Mouse (Mus musculus) heart, embryonic 14.5 days (tissue): ENCODE measurements around the gene Zdhhc12. TPM values are rescaled to one million over a fixed set of nuclear protein-coding genes. Genes with fewer than 3 reads are reported as not detected.

Source experiments
- ATAC-seq: fragments of 200-750 bp; cut with Nextera tagmentation; 2 replicates; pipeline ENCODE4 v1.8.0; 2017; ENCODE audit warnings: low read depth, moderate TSS enrichment; ENCODE audit not compliant: insufficient number of reproducible peaks, insufficient read depth, low FRiP score
- H3K27ac ChIP-seq, 2 experiments: fragments of 200-500 bp in 1 of 2; fragments of 300-500 bp in 1 of 2; sonication (generic) in 1 of 2; replicated peaks in 1 of 2; 2 replicates each; pipeline ENCODE4 v1.5.1; 2012 to 2014; ENCODE audit warnings: low read depth in 2 of 2, low read length in 2 of 2, control low read depth in 1 of 2, mild to moderate bottlenecking in 1 of 2, mixed read lengths in 1 of 2; ENCODE audit not compliant: control insufficient read depth in 1 of 2, insufficient read depth in 1 of 2
- H3K27me3 ChIP-seq: fragments of 300-500 bp; sonication (generic); 2 replicates; pipeline ENCODE4 v1.6.1; 2014; ENCODE audit warnings: mild to moderate bottlenecking, low read length, control low read depth; ENCODE audit not compliant: control insufficient read depth, insufficient read depth
- H3K36me3 ChIP-seq: fragments of 300-500 bp; sonication (generic); 2 replicates; pipeline ENCODE4 v1.6.1; 2014; ENCODE audit warnings: mild to moderate bottlenecking, control low read depth, low read length, mixed read lengths; ENCODE audit not compliant: control insufficient read depth, insufficient read depth
- H3K4me1 ChIP-seq, 2 experiments: fragments of 200-500 bp in 1 of 2; fragments of 300-500 bp in 1 of 2; sonication (generic) in 1 of 2; 2 replicates each; pipeline ENCODE4 v1.6.1; 2012 to 2014; ENCODE audit warnings: low read length in 2 of 2, control low read depth in 1 of 2, mixed read lengths in 1 of 2; ENCODE audit not compliant: control insufficient read depth in 2 of 2, insufficient read depth in 2 of 2
- H3K4me2 ChIP-seq: fragments of 300-500 bp; sonication (generic); 2 replicates; pipeline ENCODE4 v1.6.1; 2014; ENCODE audit warnings: mild to moderate bottlenecking, low read length
- H3K4me3 ChIP-seq, 2 experiments: fragments of 200-500 bp in 1 of 2; fragments of 300-500 bp in 1 of 2; sonication (generic) in 1 of 2; 2 replicates each; pipeline ENCODE4 v1.5.1; 2012 to 2014; ENCODE audit warnings: low read length in 2 of 2, mild to moderate bottlenecking in 2 of 2, control low read depth in 1 of 2, low read depth in 1 of 2, moderate library complexity in 1 of 2; ENCODE audit not compliant: control insufficient read depth in 1 of 2, insufficient read depth in 1 of 2
- H3K9ac ChIP-seq: fragments of 300-500 bp; sonication (generic); 2 replicates; pipeline ENCODE4 v1.6.1; 2014; ENCODE audit warnings: mild to moderate bottlenecking, low read length
- H3K9me3 ChIP-seq: fragments of 300-500 bp; sonication (generic); 2 replicates; pipeline ENCODE4 v1.6.1; 2016; ENCODE audit warnings: low read length, control low read depth; ENCODE audit not compliant: control insufficient read depth
- WGBS: fragments of 180-500 bp; shearing (Covaris S2); extraction: QIAGEN DNeasy Blood & Tissue Kit; methylation state at CpG from one replicate; pipeline ENCODE4 v1.1.7; 2014; 5-methylcytosine and 5-hydroxymethylcytosine counted together
- polyA plus RNA-seq: library from polyadenylated mRNA; unstranded; fragments of >200 nt; fragmentation: Nextera tagmentation; extraction: Ambion mirVana; gene quantifications from 2 replicates; pipeline ENCODE4 v1.2.1, GENCODE M21; 2014

Zdhhc12 gene
- polyA plus RNA-seq, 1 experiment from 2014 or later, result 38.5 TPM

- no peak overlapping the region for H3K9ac ChIP-seq
- no peaks in the 10 kb centered on the region for H3K27me3 ChIP-seq
- H3K36me3 ChIP-seq, result 0 out of 2 replicates have a peak, but pooled peaks cover 4% of the 10 kb centered on the region
- no peaks in the 10 kb centered on the region for H3K9me3 ChIP-seq
- no peak overlapping the region for H3K4me2 ChIP-seq
- peaks cover 7 to 8% of the 10 kb centered on the region in 2 experiments for H3K4me1 ChIP-seq
- no peak overlapping the region for H3K27ac ChIP-seq
- H3K4me3 ChIP-seq, result no peak overlapping the region
- ATAC-seq, result no peak
- WGBS, result 74% methylated on average over 15 of the region's 15 CpGs
These were observed 13.2 kb downstream of the Zdhhc12 start for GRCm38 (mm10) chr2:30080181-30080800.

GRCm38 (mm10) chr2:30078760-30079159 lies 14.7 kb downstream of the Zdhhc12 start:
- 68% methylated on average over 4 of the region's 4 CpGs for WGBS
- peak overlapping the region; percentile 75 for H3K9ac ChIP-seq
- no peaks in the 10 kb centered on the region for H3K9me3 ChIP-seq
- H3K4me1 ChIP-seq, result peaks cover 7 to 8% of the 10 kb centered on the region in 2 experiments
- H3K27me3 ChIP-seq, result no peaks in the 10 kb centered on the region
- H3K27ac ChIP-seq, result peak overlapping the region; percentile 70 to 85
- peak overlapping the region; percentile 94 for H3K4me2 ChIP-seq
- ATAC-seq, result no peak
- peak overlapping the region in 1 of 2 experiments; percentile 55; a peak in 1 of 4 replicates for H3K4me3 ChIP-seq
- peaks cover 8% of the 10 kb centered on the region; the same call in 1 of the 2 replicates for H3K36me3 ChIP-seq

- H3K36me3 ChIP-seq, result peaks cover 12% of the 10 kb centered on the region
- ATAC-seq, result peak; percentile 45
- peak overlapping the region; percentile 55 to 86; a peak in 3 of 4 replicates for H3K4me3 ChIP-seq
- WGBS, result 27% methylated on average over 10 of the region's 10 CpGs
- peak overlapping the region; percentile 75 for H3K9ac ChIP-seq
- H3K27ac ChIP-seq, result peak overlapping the region; percentile 70 to 85
- peaks cover 7 to 8% of the 10 kb centered on the region in 2 experiments for H3K4me1 ChIP-seq
- no peaks in the 10 kb centered on the region for H3K27me3 ChIP-seq
- H3K9me3 ChIP-seq, result no peaks in the 10 kb centered on the region
- peak overlapping the region; percentile 94 for H3K4me2 ChIP-seq
These were observed 15.1 kb downstream of the Zdhhc12 start for GRCm38 (mm10) chr2:30078349-30078712.

- Histone ChIP-seq H3K27me3 (no peaks in the 10 kb centered on the region), H3K27ac (peak within 1 kb of the TSS; percentile 85 to 88), H3K9me3 (no peaks in the 10 kb centered on the region), H3K4me2 (peak within 1 kb of the TSS; percentile 94), H3K4me1 (peaks cover 7 to 8% of the 10 kb centered on the region in 2 experiments), H3K9ac (peak within 1 kb of the TSS; percentile 75), H3K36me3 (peaks cover 17% of the 10 kb centered on the region), H3K4me3 (peak within 1 kb of the TSS; percentile 55 to 86)
- under 1% methylated on average over 51 of the region's 53 CpGs for WGBS
- peak; percentile 62 for ATAC-seq
These were observed 15.7 kb downstream of the Zdhhc12 start, which contains the start of gene Pkn3 for GRCm38 (mm10) chr2:30077502-30078348. Gene Pkn3 (plus strand): TSS chr2:30077684.

GRCm38 (mm10) chr2:30076959-30077358 lies 16.5 kb downstream of the Zdhhc12 start:
- no peak overlapping the region for H3K9ac ChIP-seq

GRCm38 (mm10) chr2:30076439-30076838 lies 17.0 kb downstream of the Zdhhc12 start:
- 93% methylated on average over 8 of the region's 9 CpGs for WGBS
- H3K4me2 ChIP-seq, result no peak overlapping the region
- no peaks in the 10 kb centered on the region for H3K27me3 ChIP-seq
- no peak overlapping the region for H3K9ac ChIP-seq
- peaks cover 27% of the 10 kb centered on the region for H3K36me3 ChIP-seq
- H3K4me1 ChIP-seq, result peaks cover 7 to 8% of the 10 kb centered on the region in 2 experiments
- no peak overlapping the region for H3K4me3 ChIP-seq
- no peak for ATAC-seq
- H3K27ac ChIP-seq, result no peak overlapping the region
- no peaks in the 10 kb centered on the region for H3K9me3 ChIP-seq

More at GRCm38 (mm10) chr2:30076959-30077358, 16.5 kb downstream of the Zdhhc12 start:
- Histone ChIP-seq H3K4me1 (peaks cover 7 to 8% of the 10 kb centered on the region in 2 experiments), H3K27me3 (no peaks in the 10 kb centered on the region), H3K27ac (peak overlapping the region in 1 of 2 experiments; percentile 1; a peak in 1 of 4 replicates), H3K36me3 (peaks cover 23% of the 10 kb centered on the region), H3K9me3 (no peaks in the 10 kb centered on the region), H3K4me2 (peak overlapping the region; percentile 94), H3K4me3 (no peak overlapping the region)
- WGBS, result 63% methylated on average over 6 of the region's 6 CpGs
- 0 out of 2 replicates have a peak, but pooled peaks have one; percentile 5 for ATAC-seq

- H3K27me3 ChIP-seq, result no peaks in the 10 kb centered on the region
- no peak overlapping the region for H3K27ac ChIP-seq
- H3K9me3 ChIP-seq, result no peaks in the 10 kb centered on the region
- no peak overlapping the region for H3K4me3 ChIP-seq
- peaks cover 7 to 8% of the 10 kb centered on the region in 2 experiments for H3K4me1 ChIP-seq
- WGBS, result 74% methylated on average over 3 of the region's 3 CpGs
- H3K4me2 ChIP-seq, result no peak overlapping the region
- no peak overlapping the region for H3K9ac ChIP-seq
- peaks cover 25% of the 10 kb centered on the region for H3K36me3 ChIP-seq
- no peak for ATAC-seq
These were observed 17.8 kb downstream of the Zdhhc12 start for GRCm38 (mm10) chr2:30075625-30076024.
